Mouse (Mus musculus): ENCODE measurements around the gene Auh. TPM values are rescaled to one million over a fixed set of nuclear protein-coding genes. Genes with fewer than 3 reads are reported as not detected.

Gene Auh
- polyA plus RNA-seq (2015; fragmentation: Nextera tagmentation; extraction: Ambion mirVana) = 45.1 and 49.6 TPM in 2 replicates

DNA sequence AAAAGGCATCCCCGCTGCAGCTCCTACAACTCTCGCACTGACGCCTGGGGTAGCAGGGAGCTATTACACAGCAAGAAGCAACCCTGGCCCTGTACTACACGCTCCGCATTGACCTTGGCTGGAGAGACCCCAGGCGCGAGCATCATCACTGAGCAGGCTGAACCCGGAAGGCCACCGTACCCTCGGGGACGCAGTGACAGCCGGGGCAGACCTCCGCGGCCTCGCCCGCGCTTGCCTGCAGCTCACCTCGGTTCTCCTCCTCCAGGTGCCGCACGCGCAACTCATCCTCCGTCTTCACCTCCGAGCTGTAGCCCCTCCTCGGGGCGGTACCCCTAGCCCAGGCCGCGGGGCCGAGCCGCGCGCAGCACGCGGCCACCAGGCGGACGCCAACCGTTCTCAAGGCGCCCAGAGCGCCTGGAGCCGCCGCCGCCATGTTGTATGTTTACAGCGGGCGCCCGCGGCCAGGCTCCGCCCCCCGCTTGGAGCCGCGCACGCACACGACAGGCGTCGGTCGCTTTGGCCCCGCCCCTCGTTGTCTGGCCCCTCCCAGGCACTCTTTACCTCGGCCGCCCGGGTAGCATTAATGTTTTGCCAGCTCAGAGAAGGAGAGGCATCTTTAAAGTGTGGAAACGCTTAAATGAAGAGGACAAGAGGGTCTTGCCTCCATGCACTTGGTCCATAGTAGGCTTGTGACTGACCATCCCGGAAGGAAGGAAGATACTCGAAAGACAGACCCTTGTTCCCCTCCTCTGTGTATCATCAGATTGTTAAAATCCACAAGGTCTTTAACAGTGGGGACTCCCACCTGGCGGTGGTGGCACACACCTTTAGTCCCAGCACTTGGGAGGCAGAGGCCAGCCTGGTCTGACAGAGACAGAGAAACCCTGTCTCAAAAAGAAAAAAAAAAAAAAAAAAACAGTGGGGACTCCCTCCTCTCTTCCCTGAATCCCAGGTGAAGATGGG lies at the start of gene Auh:
Gene Auh (minus strand): TSS at position 473 of the 963 bp plus-strand sequence.
- no peaks in the 10 kb centered on the region for H3K27me3 ChIP-seq (replicated peaks; ENCODE audit: control insufficient read depth, insufficient read depth, low read length)
- H3K36me3 ChIP-seq (ENCODE audit: control insufficient read depth, insufficient read depth, low read length) = no peaks in the 10 kb centered on the region
- 0% methylated on average over 63 of the region's 63 CpGs for WGBS
- H3K4me3 ChIP-seq (ENCODE audit: low read length) = peak within 1 kb of the TSS; percentile 93
- peak; percentile 98 for ATAC-seq
- H3K27ac ChIP-seq (ENCODE audit: low read length) = peak within 1 kb of the TSS; percentile 72
- H3K4me1 ChIP-seq (ENCODE audit: control insufficient read depth, insufficient read depth, low read length) = peaks cover 16% of the 10 kb centered on the region
- H3K9me3 ChIP-seq (ENCODE audit: control insufficient read depth, low read length) = no peaks in the 10 kb centered on the region
- H3K4me2 ChIP-seq (ENCODE audit: low read depth, low read length) = peak within 1 kb of the TSS; percentile 65
- peak within 1 kb of the TSS; percentile 88 for H3K9ac ChIP-seq (ENCODE audit: low read depth, low read length)

DNA sequence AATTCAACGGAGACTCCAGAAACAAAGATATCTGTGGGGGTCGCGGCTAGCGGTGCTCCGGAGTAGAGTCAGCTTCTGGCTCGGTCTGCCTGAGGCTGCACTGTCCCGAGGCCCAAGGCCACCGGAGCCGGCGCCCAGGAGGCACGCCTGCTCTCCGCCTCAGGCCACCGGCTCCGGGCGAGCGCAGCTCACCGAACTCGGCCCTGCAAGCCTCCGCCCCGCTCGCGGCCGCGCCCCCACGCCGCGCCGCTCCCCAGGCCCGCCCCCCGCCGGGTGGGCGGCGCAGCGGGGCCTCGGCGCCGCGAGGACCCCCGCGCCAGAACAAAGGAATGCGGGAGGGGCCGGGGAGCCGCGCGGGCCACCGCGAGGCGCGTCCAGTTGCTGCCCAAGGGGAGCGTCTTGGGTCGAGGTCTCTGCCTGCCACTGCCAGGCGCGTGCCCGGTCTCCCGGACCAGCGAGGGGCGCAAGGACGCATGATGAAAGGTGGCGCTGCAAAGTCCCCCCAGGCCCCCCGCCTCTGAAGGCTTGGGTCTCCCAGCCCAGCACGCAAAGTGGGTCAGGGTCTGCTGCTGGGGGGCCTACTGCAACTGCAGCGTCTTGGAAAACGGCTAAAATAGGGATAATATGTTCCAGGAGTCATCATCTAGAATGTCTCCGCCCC lies 49.0 kb upstream of the Auh start:
- Histone ChIP-seq H3K9me3 (ENCODE audit: control insufficient read depth, low read length) (no peaks in the 10 kb centered on the region), H3K4me3 (ENCODE audit: low read length) (peak overlapping the region; percentile 66), H3K36me3 (ENCODE audit: control insufficient read depth, insufficient read depth, low read length) (no peaks in the 10 kb centered on the region), H3K4me2 (ENCODE audit: low read depth, low read length) (peak overlapping the region; percentile 95), H3K4me1 (ENCODE audit: control insufficient read depth, insufficient read depth, low read length) (peaks cover 30% of the 10 kb centered on the region), H3K27me3 (replicated peaks; ENCODE audit: control insufficient read depth, insufficient read depth, low read length) (no peaks in the 10 kb centered on the region), H3K9ac (ENCODE audit: low read depth, low read length) (peak overlapping the region; percentile 80), H3K27ac (ENCODE audit: low read length) (peak overlapping the region; percentile 78)
- ATAC-seq = no peak
- WGBS = under 1% methylated on average over 63 of the region's 64 CpGs

DNA sequence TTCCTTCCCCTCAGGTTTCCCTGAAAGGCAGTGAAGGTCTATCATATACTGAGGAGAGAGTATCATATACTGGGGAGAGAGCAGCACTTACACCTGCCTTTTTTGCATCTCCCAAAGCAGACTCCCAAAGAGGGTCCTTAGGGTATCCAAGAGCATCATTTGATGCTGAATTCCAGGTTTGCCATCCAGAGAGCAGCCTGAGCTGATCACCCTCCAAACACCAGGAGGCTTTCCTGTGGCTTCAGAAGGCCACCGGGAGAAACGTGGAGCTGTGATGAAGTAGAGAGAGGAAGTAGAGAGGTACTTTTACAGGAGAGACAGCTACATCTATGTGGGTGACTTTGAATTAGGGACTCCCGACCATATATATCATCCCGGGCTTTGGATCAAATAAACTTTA lies 48.3 kb upstream of the Auh start:
- peaks cover 30% of the 10 kb centered on the region for H3K4me1 ChIP-seq (ENCODE audit: control insufficient read depth, insufficient read depth, low read length)
- H3K9me3 ChIP-seq (ENCODE audit: control insufficient read depth, low read length) = no peaks in the 10 kb centered on the region
- H3K27me3 ChIP-seq (replicated peaks; ENCODE audit: control insufficient read depth, insufficient read depth, low read length) = no peaks in the 10 kb centered on the region
- H3K36me3 ChIP-seq (ENCODE audit: control insufficient read depth, insufficient read depth, low read length) = no peaks in the 10 kb centered on the region
- H3K9ac ChIP-seq (ENCODE audit: low read depth, low read length) = no peak overlapping the region; the same call in 1 of the 2 replicates
- peak overlapping the region; percentile 66 for H3K4me3 ChIP-seq (ENCODE audit: low read length)
- peak overlapping the region; percentile 95 for H3K4me2 ChIP-seq (ENCODE audit: low read depth, low read length)
- WGBS = 39% methylated on average over 4 of the region's 4 CpGs
- no peak overlapping the region for H3K27ac ChIP-seq (ENCODE audit: low read length)
- ATAC-seq = no peak

DNA sequence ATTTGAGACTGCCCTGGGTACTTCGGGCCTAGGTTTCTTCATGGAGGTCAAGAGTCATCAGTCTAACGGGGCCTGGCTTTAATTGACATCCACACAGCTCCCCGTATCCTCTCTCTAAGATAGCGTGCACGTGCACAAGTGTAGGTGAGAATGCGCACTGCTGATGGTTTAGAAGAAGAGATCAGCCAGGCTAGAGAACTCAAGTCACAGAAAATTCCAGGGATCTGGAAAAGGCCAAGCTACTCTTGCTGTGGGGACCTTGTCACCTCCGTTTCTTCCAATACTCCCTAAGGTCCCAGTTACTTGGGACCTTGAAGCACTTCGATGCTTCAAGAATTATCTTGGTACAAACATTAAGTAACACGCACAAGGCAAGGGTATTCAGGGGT lies 47.7 kb upstream of the Auh start:
- Histone ChIP-seq H3K27ac (ENCODE audit: low read length) (peak overlapping the region; percentile 62), H3K36me3 (ENCODE audit: control insufficient read depth, insufficient read depth, low read length) (no peaks in the 10 kb centered on the region), H3K9ac (ENCODE audit: low read depth, low read length) (0 out of 2 replicates have a peak overlapping the region, but pooled peaks have one; percentile 45), H3K4me1 (ENCODE audit: control insufficient read depth, insufficient read depth, low read length) (peaks cover 28% of the 10 kb centered on the region), H3K4me2 (ENCODE audit: low read depth, low read length) (peak overlapping the region; percentile 27; the same call in 1 of the 2 replicates), H3K9me3 (ENCODE audit: control insufficient read depth, low read length) (no peaks in the 10 kb centered on the region), H3K27me3 (replicated peaks; ENCODE audit: control insufficient read depth, insufficient read depth, low read length) (no peaks in the 10 kb centered on the region), H3K4me3 (ENCODE audit: low read length) (no peak overlapping the region)
- WGBS = 79% methylated on average over 9 of the region's 9 CpGs
- ATAC-seq = no peak

DNA sequence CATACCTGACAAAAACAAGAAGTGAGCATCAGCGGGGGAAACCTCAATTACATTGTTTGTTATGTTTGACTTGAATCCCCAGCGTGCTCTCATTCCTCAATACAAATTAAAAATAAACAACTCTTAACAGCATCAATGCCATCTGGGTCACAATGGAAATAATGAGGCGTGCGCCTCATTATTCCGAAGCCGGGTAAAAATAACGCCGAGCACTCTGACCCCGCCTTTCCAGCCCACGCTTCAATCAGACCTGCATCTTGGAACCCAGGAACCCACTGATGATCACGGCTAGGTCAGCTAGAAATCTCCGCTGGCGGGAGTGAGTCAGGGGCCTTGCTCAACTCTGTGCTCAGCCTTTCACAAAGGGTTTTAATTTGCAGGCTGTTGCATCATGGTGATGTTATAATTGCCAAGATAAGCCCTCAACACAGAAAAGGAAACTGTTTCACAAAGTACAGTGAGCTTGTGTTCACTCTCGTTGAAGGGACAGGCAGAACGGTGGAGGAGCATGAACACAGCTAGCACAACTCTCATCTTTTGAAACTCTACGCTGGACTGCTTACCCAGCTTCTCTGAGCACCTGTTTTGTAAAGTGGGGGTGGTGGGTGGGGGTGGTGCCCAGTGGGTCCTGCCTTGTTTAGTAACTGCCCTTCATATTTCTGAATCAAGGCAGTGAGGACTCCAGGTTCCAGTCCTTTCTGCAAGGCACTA lies 47.2 kb upstream of the Auh start:
- WGBS = 45% methylated on average over 16 of the region's 16 CpGs
- H3K27ac ChIP-seq (ENCODE audit: low read length) = peak overlapping the region; percentile 62
- H3K36me3 ChIP-seq (ENCODE audit: control insufficient read depth, insufficient read depth, low read length) = no peaks in the 10 kb centered on the region
- peak overlapping the region; percentile 45; the same call in 1 of the 2 replicates for H3K9ac ChIP-seq (ENCODE audit: low read depth, low read length)
- H3K27me3 ChIP-seq (replicated peaks; ENCODE audit: control insufficient read depth, insufficient read depth, low read length) = no peaks in the 10 kb centered on the region
- H3K4me2 ChIP-seq (ENCODE audit: low read depth, low read length) = peak overlapping the region; percentile 27
- ATAC-seq = peak; percentile 12; the same call in 1 of the 2 replicates
- peaks cover 28% of the 10 kb centered on the region for H3K4me1 ChIP-seq (ENCODE audit: control insufficient read depth, insufficient read depth, low read length)
- H3K4me3 ChIP-seq (ENCODE audit: low read length) = peak overlapping the region; percentile 9; the same call in 1 of the 2 replicates
- H3K9me3 ChIP-seq (ENCODE audit: control insufficient read depth, low read length) = no peaks in the 10 kb centered on the region

DNA sequence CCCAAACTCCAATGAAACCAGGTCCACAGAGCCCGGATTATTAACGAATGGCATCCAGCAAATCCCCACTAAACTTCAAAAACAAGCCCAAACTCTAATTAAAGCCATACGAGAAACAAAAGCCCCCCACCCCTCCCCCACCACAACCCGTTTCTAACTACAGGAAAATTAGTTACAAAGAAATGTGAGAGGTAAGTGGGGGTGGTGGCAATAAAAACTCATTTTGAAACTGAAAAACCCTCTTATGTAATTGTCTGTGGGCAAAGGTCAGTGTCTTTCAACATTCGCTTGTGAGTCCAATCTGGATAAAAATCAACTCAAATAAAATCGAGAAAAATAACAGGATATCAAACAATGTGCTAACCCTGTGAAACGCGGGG lies 46.6 kb upstream of the Auh start:
- H3K4me2 ChIP-seq (ENCODE audit: low read depth, low read length) = peak overlapping the region; percentile 27

DNA sequence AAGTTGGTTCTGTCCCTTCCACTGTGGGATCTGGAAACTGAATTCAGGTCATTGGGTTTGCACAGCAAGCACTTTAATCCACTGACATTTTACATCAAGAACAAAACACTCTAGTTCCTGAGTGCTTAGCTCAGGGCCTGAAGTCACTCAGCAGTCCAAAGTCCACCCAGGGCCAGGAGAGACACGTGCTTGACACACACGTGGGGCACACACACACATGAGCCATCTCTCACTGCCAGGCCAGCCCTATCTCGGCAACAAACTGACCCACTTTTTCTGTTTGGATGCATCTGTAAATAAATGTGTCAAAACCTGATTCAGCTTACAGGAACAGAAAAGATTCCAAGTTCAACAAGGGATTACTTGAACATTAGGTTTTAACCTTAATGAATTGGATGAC lies 45.2 kb upstream of the Auh start:
- no peak overlapping the region for H3K9ac ChIP-seq (ENCODE audit: low read depth, low read length)
- 47% methylated on average over 3 of the region's 3 CpGs for WGBS
- H3K9me3 ChIP-seq (ENCODE audit: control insufficient read depth, low read length) = no peaks in the 10 kb centered on the region
- no peaks in the 10 kb centered on the region for H3K27me3 ChIP-seq (replicated peaks; ENCODE audit: control insufficient read depth, insufficient read depth, low read length)
- H3K36me3 ChIP-seq (ENCODE audit: control insufficient read depth, insufficient read depth, low read length) = no peaks in the 10 kb centered on the region
- H3K4me1 ChIP-seq (ENCODE audit: control insufficient read depth, insufficient read depth, low read length) = peaks cover 29% of the 10 kb centered on the region
- H3K27ac ChIP-seq (ENCODE audit: low read length) = no peak overlapping the region
- no peak overlapping the region for H3K4me2 ChIP-seq (ENCODE audit: low read depth, low read length)
- H3K4me3 ChIP-seq (ENCODE audit: low read length) = no peak overlapping the region
- peak; percentile 72 for ATAC-seq

More for the DNA sequence above, 46.6 kb upstream of the Auh start:
- H3K9me3 ChIP-seq (ENCODE audit: control insufficient read depth, low read length) = no peaks in the 10 kb centered on the region
- H3K36me3 ChIP-seq (ENCODE audit: control insufficient read depth, insufficient read depth, low read length) = no peaks in the 10 kb centered on the region
- H3K27ac ChIP-seq (ENCODE audit: low read length) = peak overlapping the region; percentile 62
- H3K4me3 ChIP-seq (ENCODE audit: low read length) = peak overlapping the region; percentile 9; the same call in 1 of the 2 replicates
- H3K9ac ChIP-seq (ENCODE audit: low read depth, low read length) = no peak overlapping the region
- no peaks in the 10 kb centered on the region for H3K27me3 ChIP-seq (replicated peaks; ENCODE audit: control insufficient read depth, insufficient read depth, low read length)
- no peak for ATAC-seq
- H3K4me1 ChIP-seq (ENCODE audit: control insufficient read depth, insufficient read depth, low read length) = peaks cover 29% of the 10 kb centered on the region
- 42% methylated on average over 8 of the region's 8 CpGs for WGBS

DNA sequence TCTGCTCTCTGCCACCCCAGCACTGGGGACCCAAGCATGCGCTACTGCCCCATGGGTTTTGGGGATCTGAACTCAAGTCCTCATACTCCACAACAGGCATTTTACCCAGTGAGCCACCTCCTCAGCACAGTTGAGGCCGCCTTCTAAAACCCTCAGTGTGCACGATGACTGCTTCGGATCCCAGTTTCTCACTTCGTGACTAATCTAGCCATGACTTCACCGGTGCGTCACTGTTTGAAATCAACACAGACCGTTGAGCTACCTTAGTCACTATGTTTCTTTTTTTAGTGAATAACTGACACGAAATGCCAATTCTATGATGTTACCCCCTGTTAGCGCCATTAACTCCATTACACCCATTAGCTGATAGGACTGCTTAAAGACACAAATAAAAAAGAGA lies 43.9 kb upstream of the Auh start:
- H3K4me1 ChIP-seq (ENCODE audit: control insufficient read depth, insufficient read depth, low read length) = peaks cover 27% of the 10 kb centered on the region
- no peaks in the 10 kb centered on the region for H3K9me3 ChIP-seq (ENCODE audit: control insufficient read depth, low read length)
- 96% methylated on average over 10 of the region's 10 CpGs for WGBS
- H3K9ac ChIP-seq (ENCODE audit: low read depth, low read length) = no peak overlapping the region
- no peak overlapping the region for H3K4me3 ChIP-seq (ENCODE audit: low read length)
- no peak overlapping the region for H3K4me2 ChIP-seq (ENCODE audit: low read depth, low read length)
- H3K36me3 ChIP-seq (ENCODE audit: control insufficient read depth, insufficient read depth, low read length) = peaks cover under 1% of the 10 kb centered on the region; the same call in 1 of the 2 replicates
- no peak overlapping the region for H3K27ac ChIP-seq (ENCODE audit: low read length)
- ATAC-seq = no peak
- H3K27me3 ChIP-seq (replicated peaks; ENCODE audit: control insufficient read depth, insufficient read depth, low read length) = no peaks in the 10 kb centered on the region

DNA sequence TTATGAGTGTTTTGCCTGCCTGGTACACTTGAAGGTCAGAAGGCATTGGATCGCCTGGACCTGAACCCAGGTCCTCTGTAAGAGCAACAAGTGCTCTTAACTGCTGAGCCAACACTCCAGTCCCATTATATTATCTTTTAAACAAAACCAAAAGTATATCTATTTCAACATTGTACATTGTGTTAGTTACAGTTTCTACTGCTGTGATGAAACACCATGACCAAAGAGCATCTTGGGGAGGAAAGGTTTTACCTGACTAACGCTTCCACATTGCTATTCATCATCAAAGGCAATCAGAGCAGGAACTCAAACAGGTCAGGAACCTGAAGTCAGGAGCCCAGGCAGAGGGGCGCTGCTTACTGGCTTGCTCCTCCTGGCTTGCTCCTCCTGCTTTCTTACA lies 43.1 kb upstream of the Auh start:
- WGBS = 83% methylated on average over 3 of the region's 3 CpGs
- Histone ChIP-seq H3K9me3 (ENCODE audit: control insufficient read depth, low read length) (no peaks in the 10 kb centered on the region), H3K4me3 (ENCODE audit: low read length) (no peak overlapping the region), H3K27ac (ENCODE audit: low read length) (no peak overlapping the region), H3K4me1 (ENCODE audit: control insufficient read depth, insufficient read depth, low read length) (peaks cover 24% of the 10 kb centered on the region), H3K27me3 (replicated peaks; ENCODE audit: control insufficient read depth, insufficient read depth, low read length) (no peaks in the 10 kb centered on the region), H3K36me3 (ENCODE audit: control insufficient read depth, insufficient read depth, low read length) (peaks cover 8% of the 10 kb centered on the region), H3K4me2 (ENCODE audit: low read depth, low read length) (no peak overlapping the region), H3K9ac (ENCODE audit: low read depth, low read length) (no peak overlapping the region)
- ATAC-seq = no peak

All from intestine, embryonic 16.5 days (tissue).